Mouse (Mus musculus) liver, postnatal 0 days (tissue): ENCODE measurements around the gene Spata31d1b.

ENCODE experiments used
- CTCF ChIP-seq: sonication (generic); IDR thresholded peaks from 2 replicates; pipeline ENCODE4 v1.5.1; 2016; ENCODE audit warnings: antibody characterized with exemption, low read depth
- EP300 ChIP-seq: IDR thresholded peaks from 2 replicates; pipeline ENCODE4 v1.6.1; 2016; ENCODE audit warnings: antibody characterized with exemption, low read depth, mild to moderate bottlenecking

- TF ChIP-seq CTCF (no peak), EP300 (no peak)
Observed at GRCm38 (mm10) chr13:59673597-59673996, 38.5 kb upstream of the Spata31d1b start.
